Mouse (Mus musculus) intestine, embryonic 16.5 days (tissue): ENCODE data around the gene Cab39l. TPM values are rescaled to one million over a fixed set of nuclear protein-coding genes. Genes with fewer than 3 reads are reported as not detected.
A peak's percentile ranks its signal among the peaks of the same experiment; 100 is the strongest.

Source experiments
- ATAC-seq: fragments of 200-750 bp; cut with Nextera tagmentation; 2 replicates; pipeline ENCODE4 v1.8.0; 2017; ENCODE audit warnings: moderate TSS enrichment, moderate library complexity
- H3K27ac ChIP-seq: fragments of 300-500 bp; sonication (generic); 2 replicates; pipeline ENCODE4 v1.5.1; 2014; ENCODE audit warnings: mild to moderate bottlenecking, low read length
- H3K27me3 ChIP-seq: fragments of 300-500 bp; sonication (generic); replicated peaks from 2 replicates; pipeline ENCODE4 v1.6.1; 2014; ENCODE audit warnings: low read length, control low read depth, mixed read lengths; ENCODE audit not compliant: control insufficient read depth, insufficient read depth
- H3K36me3 ChIP-seq: fragments of 300-500 bp; sonication (generic); 2 replicates; pipeline ENCODE4 v1.6.1; 2014; ENCODE audit warnings: low read length, control low read depth; ENCODE audit not compliant: control insufficient read depth, insufficient read depth
- H3K4me1 ChIP-seq: fragments of 300-500 bp; sonication (generic); 2 replicates; pipeline ENCODE4 v1.6.1; 2014; ENCODE audit warnings: low read length, control low read depth, mixed read lengths; ENCODE audit not compliant: control insufficient read depth, insufficient read depth
- H3K4me2 ChIP-seq: fragments of 300-500 bp; sonication (generic); 2 replicates; pipeline ENCODE4 v1.6.1; 2014; ENCODE audit warnings: low read depth, low read length, control low read depth
- H3K4me3 ChIP-seq: fragments of 300-500 bp; sonication (generic); 2 replicates; pipeline ENCODE4 v1.5.1; 2014; ENCODE audit warnings: mild to moderate bottlenecking, low read length
- H3K9ac ChIP-seq: fragments of 300-500 bp; sonication (generic); 2 replicates; pipeline ENCODE4 v1.6.1; 2014; ENCODE audit warnings: low read depth, low read length
- H3K9me3 ChIP-seq: fragments of 300-500 bp; sonication (generic); 2 replicates; pipeline ENCODE4 v1.6.1; 2016; ENCODE audit warnings: low read length, control low read depth; ENCODE audit not compliant: control insufficient read depth
- WGBS: fragments of 180-500 bp; shearing (Covaris S2); extraction: QIAGEN DNeasy Blood & Tissue Kit; methylation state at CpG from one replicate; pipeline ENCODE4 v1.1.7; 2014; 5-methylcytosine and 5-hydroxymethylcytosine counted together
- polyA plus RNA-seq: library from polyadenylated mRNA; unstranded; fragments of >200 nt; fragmentation: Nextera tagmentation; extraction: Ambion mirVana; gene quantifications from 2 replicates; pipeline ENCODE4 v1.2.1, GENCODE M21; 2015

The Cab39l gene
- polyA plus RNA-seq, 1 experiment from 2014 or later, result 36.2 TPM

GRCm38 (mm10) chr14:59591901-59592300, 151.1 kb downstream of the Cab39l start:
- Histone ChIP-seq H3K4me1 (peaks cover 5% of the 10 kb centered on the region), H3K36me3 (peaks cover 3% of the 10 kb centered on the region; the same call in 1 of the 2 replicates), H3K27ac (no peak overlapping the region), H3K27me3 (no peaks in the 10 kb centered on the region), H3K4me2 (no peak overlapping the region), H3K9ac (no peak overlapping the region), H3K9me3 (no peaks in the 10 kb centered on the region), H3K4me3 (no peak overlapping the region)
- ATAC-seq, result no peak
- WGBS, result 82% methylated on average over 8 of the region's 8 CpGs

DNA sequence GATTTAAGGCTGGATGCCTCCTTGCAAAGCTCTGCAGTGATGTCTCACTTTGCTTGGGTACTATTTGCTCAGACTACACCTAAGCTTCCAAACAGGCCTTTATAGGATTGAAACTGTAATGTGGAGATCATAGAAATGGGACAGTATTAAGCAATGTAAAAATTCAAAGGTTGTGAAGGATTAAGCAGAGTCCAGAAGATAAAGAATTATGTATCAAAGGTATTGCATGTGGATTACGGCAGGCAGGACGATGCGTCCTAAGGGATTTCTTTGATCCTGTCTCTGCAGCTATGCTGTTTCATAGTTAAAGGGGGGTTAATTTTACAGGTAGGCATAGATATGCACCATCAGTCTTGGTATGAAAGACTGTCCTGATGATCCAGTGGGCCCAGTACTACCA, 151.8 kb downstream of the Cab39l start:
- Histone ChIP-seq H3K9me3 (no peaks in the 10 kb centered on the region), H3K4me3 (no peak overlapping the region), H3K27ac (no peak overlapping the region), H3K36me3 (peaks cover 3% of the 10 kb centered on the region; the same call in 1 of the 2 replicates), H3K4me1 (peaks cover 8% of the 10 kb centered on the region), H3K9ac (no peak overlapping the region), H3K27me3 (no peaks in the 10 kb centered on the region), H3K4me2 (no peak overlapping the region)
- 92% methylated on average over 3 of the region's 3 CpGs for WGBS
- no peak for ATAC-seq

- H3K9ac ChIP-seq, result no peak overlapping the region
- H3K27me3 ChIP-seq, result no peaks in the 10 kb centered on the region
- no peaks in the 10 kb centered on the region for H3K36me3 ChIP-seq
- no peak overlapping the region for H3K4me2 ChIP-seq
- peaks cover 12% of the 10 kb centered on the region for H3K4me1 ChIP-seq
- no peak for ATAC-seq
- WGBS, result 96% methylated on average over 3 of the region's 3 CpGs
- no peaks in the 10 kb centered on the region for H3K9me3 ChIP-seq
- no peak overlapping the region for H3K4me3 ChIP-seq
- no peak overlapping the region for H3K27ac ChIP-seq
Measured at GRCm38 (mm10) chr14:59594988-59595387, 154.2 kb downstream of the Cab39l start.

DNA sequence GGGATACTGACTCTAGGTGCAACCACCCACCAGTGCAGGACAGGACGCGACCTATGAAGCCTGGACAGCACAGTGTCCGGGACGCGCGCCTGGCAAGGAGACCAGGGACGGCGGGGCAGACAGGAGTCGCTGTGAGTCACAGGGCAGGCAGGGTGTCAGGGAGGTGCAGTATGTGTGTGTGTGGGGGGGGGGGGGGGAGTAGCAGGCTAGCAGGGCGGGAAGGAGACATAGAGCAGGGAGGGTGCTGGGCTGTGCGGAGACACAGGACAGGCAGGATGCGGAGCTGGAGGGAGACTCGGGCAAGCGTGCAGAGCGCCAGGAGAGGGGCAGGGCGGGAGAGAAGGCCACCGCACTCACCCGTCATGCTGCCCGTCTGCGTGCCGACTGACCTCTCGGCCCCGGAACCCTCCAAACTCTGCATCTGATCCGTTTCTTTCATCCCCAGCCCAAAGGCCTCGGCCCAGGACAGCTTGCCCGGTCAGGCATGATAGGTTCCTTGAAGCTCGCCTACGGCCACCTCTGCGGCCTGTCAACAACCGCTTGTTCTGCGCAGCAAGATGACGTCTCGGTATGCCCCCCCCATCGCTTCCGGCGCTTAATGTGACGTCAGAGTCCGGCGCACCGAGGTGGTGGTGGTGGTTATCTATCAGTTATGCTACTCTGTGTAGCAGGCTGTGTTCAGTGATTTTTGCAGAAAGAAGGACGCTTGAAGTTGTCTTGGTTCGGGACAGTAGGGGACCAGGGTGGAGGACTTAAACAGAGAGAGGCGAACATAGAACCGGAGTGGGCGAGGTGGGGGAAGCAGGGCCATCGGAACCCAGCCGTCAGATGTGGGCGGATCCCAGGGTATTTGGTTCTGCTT, 156.9 kb downstream of the Cab39l start, which contains the start of gene Cdadc1:
Cdadc1 (minus strand) TSS at position 562 of the 862 bp plus-strand sequence.
- Histone ChIP-seq H3K9ac (peak within 1 kb of the TSS; percentile 89), H3K27ac (peak within 1 kb of the TSS; percentile 66), H3K4me3 (peak within 1 kb of the TSS; percentile 96), H3K36me3 (no peaks in the 10 kb centered on the region), H3K27me3 (no peaks in the 10 kb centered on the region), H3K4me1 (peaks cover 12% of the 10 kb centered on the region), H3K9me3 (no peaks in the 10 kb centered on the region), H3K4me2 (peak within 1 kb of the TSS; percentile 89)
- ATAC-seq, result peak; percentile 91
- under 1% methylated on average over 46 of the region's 48 CpGs for WGBS

DNA sequence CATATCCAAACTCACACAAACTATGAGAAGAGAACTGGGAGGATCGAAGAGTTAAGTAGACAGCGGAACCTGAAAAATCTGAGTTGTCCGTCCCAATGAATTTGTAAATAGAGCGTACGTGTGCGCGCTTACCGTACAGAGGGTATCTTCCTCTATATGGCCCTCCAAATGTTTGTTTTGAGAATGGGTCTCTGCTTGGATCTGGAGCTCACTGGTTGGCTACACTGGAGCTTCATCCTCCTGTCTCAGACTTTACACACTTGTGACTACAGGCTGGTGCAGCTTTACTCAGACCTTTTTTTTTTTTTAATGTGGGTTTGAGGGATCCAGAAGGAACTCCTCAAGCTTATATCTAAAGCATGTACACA, 157.5 kb downstream of the Cab39l start:
- Histone ChIP-seq H3K4me2 (peak overlapping the region; percentile 71), H3K4me3 (peak overlapping the region; percentile 96), H3K4me1 (peaks cover 12% of the 10 kb centered on the region), H3K9ac (peak overlapping the region; percentile 89), H3K9me3 (no peaks in the 10 kb centered on the region), H3K27ac (peak overlapping the region; percentile 66), H3K36me3 (no peaks in the 10 kb centered on the region), H3K27me3 (no peaks in the 10 kb centered on the region)
- peak; percentile 43 for ATAC-seq
- 2% methylated on average over 8 of the region's 8 CpGs for WGBS

- Histone ChIP-seq H3K36me3 (no peaks in the 10 kb centered on the region), H3K4me2 (no peak overlapping the region), H3K27ac (no peak overlapping the region), H3K4me3 (no peak overlapping the region), H3K9ac (no peak overlapping the region), H3K9me3 (no peaks in the 10 kb centered on the region), H3K4me1 (no peaks in the 10 kb centered on the region), H3K27me3 (no peaks in the 10 kb centered on the region)
- ATAC-seq, result no peak
- WGBS, result 70% methylated on average over 5 of the region's 5 CpGs
Measured at GRCm38 (mm10) chr14:59604002-59604645, 163.4 kb downstream of the Cab39l start.

GRCm38 (mm10) chr14:59605671-59606353, 165.0 kb downstream of the Cab39l start:
- Histone ChIP-seq H3K9ac (no peak overlapping the region), H3K4me2 (no peak overlapping the region), H3K4me3 (no peak overlapping the region), H3K27ac (no peak overlapping the region), H3K4me1 (no peaks in the 10 kb centered on the region), H3K36me3 (no peaks in the 10 kb centered on the region), H3K9me3 (no peaks in the 10 kb centered on the region), H3K27me3 (no peaks in the 10 kb centered on the region)
- no peak for ATAC-seq
- 19% methylated on average over 5 of the region's 5 CpGs for WGBS

DNA sequence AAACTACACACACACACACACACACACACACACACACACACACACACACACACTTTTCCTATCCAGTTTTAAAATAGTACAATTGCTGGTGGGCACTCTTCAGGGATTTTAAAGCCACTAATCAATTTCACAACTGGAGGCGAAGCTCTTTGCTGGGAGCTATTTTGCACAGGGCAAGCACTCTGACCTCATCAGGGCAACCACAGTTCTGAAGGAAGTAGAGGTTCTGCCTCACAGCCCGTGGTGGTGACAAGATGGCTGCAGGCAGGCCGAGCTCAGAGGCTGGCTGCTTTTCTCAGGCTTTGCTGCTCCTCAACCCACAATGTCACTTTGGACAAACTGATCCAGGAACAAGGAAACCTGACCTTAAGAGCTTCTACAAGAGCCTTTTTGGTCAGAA, 166.2 kb downstream of the Cab39l start:
- no peaks in the 10 kb centered on the region for H3K4me1 ChIP-seq
- H3K36me3 ChIP-seq, result no peaks in the 10 kb centered on the region
- H3K9ac ChIP-seq, result no peak overlapping the region
- 56% methylated on average over 3 of the region's 3 CpGs for WGBS
- no peaks in the 10 kb centered on the region for H3K27me3 ChIP-seq
- no peak overlapping the region for H3K4me2 ChIP-seq
- H3K9me3 ChIP-seq, result no peaks in the 10 kb centered on the region
- ATAC-seq, result no peak
- no peak overlapping the region for H3K27ac ChIP-seq
- H3K4me3 ChIP-seq, result no peak overlapping the region

DNA sequence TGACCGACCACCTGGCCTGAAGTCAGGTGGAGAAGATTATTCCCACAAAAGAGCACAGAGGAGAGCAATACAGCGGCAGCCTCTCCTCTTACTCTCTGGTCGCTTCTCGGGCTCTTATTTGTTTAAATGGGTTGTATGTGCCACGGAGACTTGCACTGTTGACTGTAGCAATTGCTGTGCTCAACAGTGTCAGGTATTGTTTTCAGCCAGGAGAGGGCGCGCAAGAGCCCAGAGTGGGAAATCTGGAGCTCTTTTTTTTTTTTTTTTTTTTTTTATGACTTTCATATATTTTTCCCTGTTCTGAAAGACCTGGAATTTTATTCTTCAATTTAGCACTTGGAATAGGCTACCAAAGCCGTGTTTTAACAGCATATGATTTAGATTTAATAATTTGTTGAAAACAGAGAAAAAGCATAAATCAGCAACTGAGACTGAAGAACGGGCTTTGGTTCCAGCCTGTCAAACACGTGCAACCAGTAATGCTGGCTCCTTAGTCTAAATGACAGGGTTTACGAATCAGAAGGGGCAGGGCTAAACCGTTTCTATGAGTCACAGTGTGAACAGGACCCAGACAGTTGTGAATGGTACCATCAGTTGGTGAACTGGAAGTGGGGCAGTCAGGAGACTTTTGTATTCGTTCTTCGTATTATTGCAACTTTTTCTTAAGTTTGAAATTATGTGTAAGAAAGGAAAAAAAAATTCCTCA, 172.3 kb downstream of the Cab39l start:
- ATAC-seq, result no peak
- WGBS, result 48% methylated on average over 14 of the region's 14 CpGs
- Histone ChIP-seq H3K9me3 (no peaks in the 10 kb centered on the region), H3K36me3 (no peaks in the 10 kb centered on the region), H3K4me3 (no peak overlapping the region), H3K4me2 (no peak overlapping the region), H3K9ac (no peak overlapping the region), H3K27ac (no peak overlapping the region), H3K4me1 (0 out of 2 replicates have a peak, but pooled peaks cover 3% of the 10 kb centered on the region), H3K27me3 (no peaks in the 10 kb centered on the region)
